Mouse (Mus musculus) midbrain, postnatal 0 days (tissue): ENCODE measurements around the gene Emg1. TPM values are rescaled to one million over a fixed set of nuclear protein-coding genes. Genes with fewer than 3 reads are reported as not detected.

Experiments used
- ATAC-seq: fragments of 200-750 bp; cut with Nextera tagmentation; 2 replicates; pipeline ENCODE4 v1.8.0; 2017; ENCODE audit warnings: moderate number of reproducible peaks, mild to moderate bottlenecking, moderate TSS enrichment, moderate library complexity; ENCODE audit not compliant: low FRiP score
- DNase-seq: peaks from one replicate; pipeline ENCODE4 v3.0.0-alpha.2; 2015; ENCODE audit warnings: low spot score
- H3K27ac ChIP-seq: fragments of 300-500 bp; sonication (generic); 2 replicates; pipeline ENCODE4 v1.5.1; 2014; ENCODE audit warnings: low read depth, mild to moderate bottlenecking, low read length, mixed read lengths
- H3K27me3 ChIP-seq: fragments of 300-500 bp; sonication (generic); 2 replicates; pipeline ENCODE4 v1.6.1; 2014; ENCODE audit warnings: low read length, control low read depth, mixed read lengths; ENCODE audit not compliant: insufficient read depth
- H3K36me3 ChIP-seq: fragments of 300-500 bp; sonication (generic); 2 replicates; pipeline ENCODE4 v1.6.1; 2014; ENCODE audit warnings: low read length, control low read depth, mixed read lengths; ENCODE audit not compliant: insufficient read depth
- H3K4me1 ChIP-seq: fragments of 300-500 bp; sonication (generic); 2 replicates; pipeline ENCODE4 v1.6.1; 2014; ENCODE audit warnings: mild to moderate bottlenecking, control low read depth, antibody characterized with exemption, low read length, mixed read lengths; ENCODE audit not compliant: insufficient read depth
- H3K4me2 ChIP-seq: fragments of 300-500 bp; sonication (generic); 2 replicates; pipeline ENCODE4 v1.6.1; 2014; ENCODE audit warnings: low read depth, mild to moderate bottlenecking, low read length, mixed read lengths; ENCODE audit not compliant: poor library complexity, severe bottlenecking
- H3K4me3 ChIP-seq: fragments of 300-500 bp; sonication (generic); 2 replicates; pipeline ENCODE4 v1.5.1; 2014; ENCODE audit warnings: low read depth, mild to moderate bottlenecking, low read length, moderate library complexity
- H3K9ac ChIP-seq: fragments of 300-500 bp; sonication (generic); replicated peaks from 2 replicates; pipeline ENCODE4 v1.6.1; 2014; ENCODE audit warnings: mild to moderate bottlenecking, low read length, moderate library complexity, mixed read lengths; ENCODE audit not compliant: poor library complexity, severe bottlenecking
- H3K9me3 ChIP-seq: fragments of 300-500 bp; sonication (generic); 2 replicates; pipeline ENCODE4 v1.6.1; 2016; ENCODE audit warnings: low read length, control low read depth
- CTCF ChIP-seq: IDR thresholded peaks from 2 replicates; pipeline ENCODE4 v1.5.1; 2016; ENCODE audit warnings: antibody characterized with exemption, mild to moderate bottlenecking
- WGBS: fragments of 180-500 bp; shearing (Covaris S2); extraction: QIAGEN DNeasy Blood & Tissue Kit; methylation state at CpG from one replicate; pipeline ENCODE4 v1.1.7; 2014; 5-methylcytosine and 5-hydroxymethylcytosine counted together
- polyA plus RNA-seq: library from polyadenylated mRNA; unstranded; fragments of >200 nt; fragmentation: Nextera tagmentation; extraction: Ambion mirVana; gene quantifications from 2 replicates; pipeline ENCODE4 v1.2.1, GENCODE M21; 2015
- total RNA-seq: library from RNA; depleted of rRNA; stranded (reverse); fragments of >200 nt; gene quantifications from 2 replicates; pipeline ENCODE4 v1.2.3, GENCODE M21; 2014

The Emg1 gene
- total and polyA plus RNA-seq, 2 experiments from 2014 or later: 89.8 to 99.9 TPM

DNA sequence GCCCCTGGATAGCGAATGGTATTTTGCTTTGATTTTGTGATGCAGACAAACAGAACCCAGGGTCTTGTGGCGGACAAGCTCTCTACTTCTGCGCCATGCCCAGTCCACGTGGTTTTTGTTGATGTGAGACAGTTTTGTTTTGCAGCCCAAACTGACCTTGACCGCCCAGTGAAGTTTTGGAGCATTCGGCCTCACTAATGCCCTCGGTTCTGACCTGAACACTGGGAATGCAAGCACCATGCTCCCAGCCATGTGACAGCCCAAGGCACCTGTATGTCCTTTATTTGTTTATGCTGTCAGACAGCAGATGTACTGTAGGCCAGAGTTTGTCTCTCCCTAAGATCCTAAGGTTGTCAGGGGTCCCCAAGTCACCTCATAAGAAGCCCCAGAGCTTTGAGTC, 37.4 kb downstream of the Emg1 start:
- DNase-seq: no peak
- H3K27ac ChIP-seq: no peak overlapping the region

DNA sequence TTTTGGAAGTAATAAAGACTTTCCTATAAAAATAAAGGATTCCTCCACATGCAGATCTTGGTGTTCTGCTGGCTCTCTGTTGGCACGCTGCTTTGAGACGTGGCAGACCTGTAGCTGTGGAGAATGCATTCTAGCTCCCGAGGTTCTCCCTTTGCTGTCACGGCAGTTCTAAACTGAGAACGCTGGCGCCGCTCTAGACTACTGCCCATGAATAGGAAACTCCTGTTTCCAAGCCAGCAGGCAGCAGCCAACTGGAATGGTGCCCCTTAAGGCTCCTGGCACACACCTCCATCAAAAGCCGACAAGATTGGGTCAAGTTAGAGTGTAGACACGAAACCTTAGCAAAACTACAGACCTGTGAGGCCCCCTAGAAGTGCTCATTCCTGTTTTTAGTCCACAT, 38.4 kb downstream of the Emg1 start:
- Histone ChIP-seq H3K36me3 (no peaks in the 10 kb centered on the region), H3K4me3 (no peak overlapping the region), H3K27ac (no peak overlapping the region), H3K4me1 (no peaks in the 10 kb centered on the region), H3K9ac (no peak overlapping the region), H3K4me2 (no peak overlapping the region), H3K27me3 (no peaks in the 10 kb centered on the region), H3K9me3 (no peaks in the 10 kb centered on the region)
- WGBS: 72% methylated on average over 9 of the region's 9 CpGs
- DNase-seq: peak; percentile 8
- no peak for TF ChIP-seq CTCF
- no peak for ATAC-seq

More for the DNA sequence above, 37.4 kb downstream of the Emg1 start:
- no peak overlapping the region for H3K9ac ChIP-seq
- no peak for TF ChIP-seq CTCF
- no peak for ATAC-seq
- no peaks in the 10 kb centered on the region for H3K27me3 ChIP-seq
- no peak overlapping the region for H3K4me3 ChIP-seq
- H3K4me1 ChIP-seq: no peaks in the 10 kb centered on the region
- H3K4me2 ChIP-seq: no peak overlapping the region
- WGBS: 95% methylated on average over 7 of the region's 7 CpGs
- no peaks in the 10 kb centered on the region for H3K9me3 ChIP-seq
- H3K36me3 ChIP-seq: no peaks in the 10 kb centered on the region

DNA sequence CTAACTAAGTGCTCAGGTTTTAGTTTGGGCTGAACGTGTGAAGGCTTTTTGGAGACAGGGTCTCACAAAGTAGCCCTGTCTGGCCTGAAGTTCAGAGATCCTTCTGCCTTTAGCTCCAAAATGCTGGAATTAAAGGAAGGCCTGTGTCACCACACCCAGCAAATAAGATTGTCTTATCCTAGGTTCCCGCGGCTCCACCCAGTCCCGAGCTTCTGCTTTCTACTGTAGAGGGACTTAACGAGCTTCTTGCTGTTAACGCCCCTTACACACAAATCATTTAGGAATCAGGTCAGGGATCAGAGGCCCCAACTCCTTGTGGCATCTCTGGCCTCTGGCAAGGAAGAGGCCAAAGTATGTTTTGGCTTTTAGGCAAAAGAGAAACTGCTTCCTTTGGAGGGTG, 39.9 kb downstream of the Emg1 start:
- ATAC-seq (no peak), DNase-seq (no peak)

DNA sequence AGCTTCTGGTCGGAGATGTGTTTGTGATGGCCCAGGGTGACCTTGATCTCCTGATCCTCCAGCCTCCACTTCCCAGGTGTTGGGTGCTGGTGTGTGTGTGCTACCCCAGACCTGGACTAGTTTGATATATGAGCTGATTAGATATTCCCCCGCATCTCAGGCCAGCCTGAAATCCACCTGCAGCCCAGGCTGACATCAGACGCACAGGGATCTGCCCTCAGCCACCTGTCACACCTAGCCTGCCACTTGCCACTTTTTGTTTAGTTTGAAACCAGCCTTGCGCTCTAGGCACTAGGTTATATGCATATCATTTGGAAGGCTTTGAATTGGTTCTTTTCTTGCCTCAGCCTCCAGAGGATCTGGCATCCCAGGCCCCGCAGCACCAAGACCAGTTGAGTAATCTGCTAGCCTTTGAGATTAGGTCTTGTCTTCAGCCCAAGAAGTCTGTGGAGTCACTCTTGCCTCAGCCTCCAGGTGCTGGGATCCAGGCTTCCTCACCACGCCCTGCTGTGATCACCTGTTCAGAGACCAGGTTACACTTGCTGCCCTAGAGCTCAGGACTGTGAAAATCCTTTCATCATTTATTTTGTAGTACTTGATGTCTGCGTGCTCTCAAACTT, 41.6 kb downstream of the Emg1 start:
- no peak for TF ChIP-seq CTCF
- Histone ChIP-seq H3K27ac (no peak overlapping the region), H3K27me3 (no peaks in the 10 kb centered on the region), H3K4me1 (no peaks in the 10 kb centered on the region), H3K36me3 (no peaks in the 10 kb centered on the region), H3K4me2 (no peak overlapping the region), H3K9me3 (no peaks in the 10 kb centered on the region), H3K9ac (no peak overlapping the region), H3K4me3 (no peak overlapping the region)
- no peak for ATAC-seq
- WGBS: 93% methylated on average over 7 of the region's 7 CpGs
- DNase-seq: no peak

More for the DNA sequence above, 39.9 kb downstream of the Emg1 start:
- H3K4me3 ChIP-seq: no peak overlapping the region
- WGBS: 84% methylated on average over 6 of the region's 6 CpGs
- no peak overlapping the region for H3K4me2 ChIP-seq
- no peaks in the 10 kb centered on the region for H3K27me3 ChIP-seq
- H3K9ac ChIP-seq: no peak overlapping the region
- no peak for TF ChIP-seq CTCF
- no peaks in the 10 kb centered on the region for H3K9me3 ChIP-seq
- no peaks in the 10 kb centered on the region for H3K36me3 ChIP-seq
- no peaks in the 10 kb centered on the region for H3K4me1 ChIP-seq
- no peak overlapping the region for H3K27ac ChIP-seq

DNA sequence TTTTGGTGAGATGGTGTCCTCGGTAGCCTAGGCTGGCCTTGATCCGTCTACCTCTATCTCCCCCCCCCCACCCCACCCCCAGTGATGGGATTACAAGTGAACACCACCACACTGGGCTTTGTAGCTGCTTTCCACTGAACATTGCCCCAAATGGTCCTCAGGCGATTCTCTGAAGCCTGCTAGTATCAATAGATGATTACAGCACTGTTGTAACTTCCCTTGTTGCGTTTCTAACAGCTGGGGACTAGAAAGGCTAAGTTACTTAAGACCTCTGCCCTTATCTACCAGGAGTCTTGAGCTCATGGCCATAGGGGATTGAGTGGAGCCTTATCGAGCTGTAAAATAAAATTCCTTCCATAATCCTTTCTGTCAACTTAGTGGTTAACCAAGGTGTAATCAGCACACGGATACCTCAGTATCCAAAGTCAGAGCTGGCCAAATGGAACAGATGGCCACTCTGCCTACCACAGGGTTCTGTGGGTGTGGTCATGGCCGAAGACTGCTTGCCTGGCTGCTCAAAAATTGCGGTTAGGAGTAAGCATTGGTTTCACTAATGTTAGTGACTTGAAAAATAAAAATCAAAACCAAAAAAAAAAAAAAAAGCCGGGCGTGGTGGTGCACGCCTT, 42.6 kb downstream of the Emg1 start:
- Histone ChIP-seq H3K4me1 (no peaks in the 10 kb centered on the region), H3K27me3 (no peaks in the 10 kb centered on the region), H3K4me3 (no peak overlapping the region), H3K27ac (no peak overlapping the region), H3K9ac (no peak overlapping the region), H3K4me2 (no peak overlapping the region), H3K9me3 (no peaks in the 10 kb centered on the region), H3K36me3 (no peaks in the 10 kb centered on the region)
- DNase-seq: no peak
- 93% methylated on average over 11 of the region's 11 CpGs for WGBS
- no peak for ATAC-seq
- no peak for TF ChIP-seq CTCF

- H3K4me2 ChIP-seq: no peak overlapping the region
- no peaks in the 10 kb centered on the region for H3K36me3 ChIP-seq
- no peak overlapping the region for H3K27ac ChIP-seq
- no peaks in the 10 kb centered on the region for H3K9me3 ChIP-seq
- DNase-seq: no peak
- no peaks in the 10 kb centered on the region for H3K4me1 ChIP-seq
- 92% methylated on average over 10 of the region's 10 CpGs for WGBS
- no peak overlapping the region for H3K9ac ChIP-seq
- H3K4me3 ChIP-seq: no peak overlapping the region
- no peaks in the 10 kb centered on the region for H3K27me3 ChIP-seq
- no peak for ATAC-seq
- TF ChIP-seq CTCF: no peak
Measured at GRCm38 (mm10) chr6:124665011-124665410, 47.0 kb downstream of the Emg1 start.
